Mouse (Mus musculus): Measurements from ENCODE around the gene Mif.
"Not testable (repeated sequence)": the region's sequence is repeated elsewhere in the genome, so short reads cannot be mapped to it uniquely, and the experiment has no call there.

The Mif gene

GRCm38 (mm10) chr10:75859786-75860470 is at the start of gene Mif:
TSS of gene Mif (minus strand) at chr10:75860240.
- DNase-seq = peak; percentile 87

DNA sequence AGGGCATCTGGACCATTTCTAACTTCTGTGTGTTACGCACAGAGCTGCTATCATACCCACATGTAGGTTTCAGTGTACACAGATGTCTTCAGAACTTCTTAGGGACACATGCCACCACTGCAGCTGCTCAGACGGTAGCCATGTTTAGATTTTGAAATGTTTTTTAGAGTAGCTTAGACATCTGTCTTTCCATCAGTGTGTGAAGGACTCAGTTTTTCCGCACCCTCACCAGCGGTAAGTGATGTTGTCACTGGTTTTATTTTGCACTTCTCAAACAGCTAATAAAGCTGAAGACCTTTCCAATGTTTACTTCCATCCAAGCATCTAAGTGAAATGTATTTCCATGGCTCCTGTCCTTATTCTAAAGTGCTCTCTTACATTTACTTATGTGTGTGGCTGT is 46.8 kb upstream of the Mif start:
- no peak for DNase-seq

GRCm38 (mm10) chr10:75904391-75904790 is 44.4 kb upstream of the Mif start:
- no peak for DNase-seq

DNA sequence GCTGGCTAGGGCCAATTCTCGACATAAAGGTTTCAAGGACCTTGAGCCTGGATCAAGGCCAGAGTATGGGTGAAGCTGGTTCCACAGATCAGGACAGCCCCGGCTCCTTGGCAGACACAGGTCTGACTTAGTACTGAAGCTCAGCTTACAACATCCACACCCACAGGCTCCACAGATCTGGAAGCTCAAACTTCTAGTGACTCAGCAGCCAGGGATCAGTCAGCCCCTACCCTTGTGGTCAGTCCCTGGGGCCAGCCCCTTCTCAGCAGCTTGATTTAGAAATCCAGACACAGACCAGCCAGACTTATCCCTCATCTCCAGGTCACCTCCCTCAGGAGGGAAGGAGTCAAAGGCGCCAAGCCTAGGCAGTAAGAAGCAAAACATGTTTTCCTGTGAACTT is 38.8 kb upstream of the Mif start:
- peak; percentile 24 for DNase-seq

- DNase-seq = no peak
Measured at GRCm38 (mm10) chr10:75898039-75898564, 38.1 kb upstream of the Mif start.

DNA sequence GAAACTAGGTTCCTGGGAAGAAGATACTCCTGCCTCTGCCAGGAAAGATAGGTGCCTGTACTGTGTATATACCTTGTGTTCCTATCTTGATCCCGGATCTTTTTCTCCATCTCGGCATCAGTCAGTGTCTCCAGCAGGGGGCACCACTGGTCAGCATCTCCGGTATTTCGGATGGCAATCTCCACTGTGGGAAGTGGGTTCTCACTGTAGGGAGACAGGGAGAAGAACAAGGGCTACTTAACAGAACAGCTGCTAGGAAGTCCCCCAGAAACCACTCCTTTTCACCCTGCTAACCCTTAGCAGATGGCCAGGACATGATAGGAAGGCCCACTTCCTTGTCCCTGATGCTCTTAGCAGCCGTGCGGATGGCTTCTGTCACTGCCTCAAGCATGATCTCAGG is 37.3 kb upstream of the Mif start:
- peak; percentile 68 for DNase-seq

- DNase-seq = peak; percentile 67
Measured at GRCm38 (mm10) chr10:75896208-75896607, 36.2 kb upstream of the Mif start.

DNA sequence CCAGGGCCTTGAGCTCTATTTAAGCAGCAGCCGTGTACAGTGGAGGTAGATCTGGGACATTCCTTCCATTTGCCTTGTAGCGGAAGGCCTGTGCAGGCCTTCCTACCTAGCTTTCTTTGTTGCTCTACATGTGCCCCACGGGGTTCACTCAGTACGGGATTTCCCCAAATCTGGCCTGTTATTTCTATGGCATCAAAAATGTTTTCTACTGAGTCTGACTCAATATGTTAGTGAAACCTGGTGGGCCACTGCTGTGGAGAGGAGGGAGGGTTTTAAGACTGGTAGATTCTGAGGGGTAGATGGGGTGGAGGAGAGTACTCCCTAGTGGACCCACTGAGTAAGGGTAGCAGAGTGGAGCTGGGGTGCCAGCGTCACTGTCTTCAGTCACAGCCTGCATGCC is 35.7 kb upstream of the Mif start:
- no peak for DNase-seq

DNA sequence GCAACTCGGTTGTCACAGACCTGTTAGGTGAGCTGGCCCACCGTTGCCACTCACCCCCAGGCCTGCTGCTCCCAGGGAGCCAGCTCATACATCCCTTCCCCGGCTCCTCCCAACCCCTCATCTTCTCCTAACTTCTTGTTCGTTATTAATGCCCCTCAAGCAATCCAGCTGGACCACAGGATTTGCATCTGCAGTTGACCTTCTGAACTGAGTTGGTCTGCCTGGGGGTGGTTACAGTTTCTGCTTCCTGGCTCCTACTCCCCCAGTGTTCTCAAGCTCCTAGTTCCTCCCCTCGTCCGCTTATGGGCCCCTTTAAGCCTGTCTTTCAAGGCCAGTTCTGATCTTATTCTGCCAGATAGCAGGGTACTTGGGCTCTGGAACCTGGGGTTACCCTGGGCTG is 34.6 kb upstream of the Mif start:
- DNase-seq = no peak

GRCm38 (mm10) chr10:75893089-75893750 is 33.2 kb upstream of the Mif start, which contains the start of gene Derl3:
TSS of gene Derl3 (plus strand) at chr10:75893413.
- DNase-seq = peak; percentile 98

DNA sequence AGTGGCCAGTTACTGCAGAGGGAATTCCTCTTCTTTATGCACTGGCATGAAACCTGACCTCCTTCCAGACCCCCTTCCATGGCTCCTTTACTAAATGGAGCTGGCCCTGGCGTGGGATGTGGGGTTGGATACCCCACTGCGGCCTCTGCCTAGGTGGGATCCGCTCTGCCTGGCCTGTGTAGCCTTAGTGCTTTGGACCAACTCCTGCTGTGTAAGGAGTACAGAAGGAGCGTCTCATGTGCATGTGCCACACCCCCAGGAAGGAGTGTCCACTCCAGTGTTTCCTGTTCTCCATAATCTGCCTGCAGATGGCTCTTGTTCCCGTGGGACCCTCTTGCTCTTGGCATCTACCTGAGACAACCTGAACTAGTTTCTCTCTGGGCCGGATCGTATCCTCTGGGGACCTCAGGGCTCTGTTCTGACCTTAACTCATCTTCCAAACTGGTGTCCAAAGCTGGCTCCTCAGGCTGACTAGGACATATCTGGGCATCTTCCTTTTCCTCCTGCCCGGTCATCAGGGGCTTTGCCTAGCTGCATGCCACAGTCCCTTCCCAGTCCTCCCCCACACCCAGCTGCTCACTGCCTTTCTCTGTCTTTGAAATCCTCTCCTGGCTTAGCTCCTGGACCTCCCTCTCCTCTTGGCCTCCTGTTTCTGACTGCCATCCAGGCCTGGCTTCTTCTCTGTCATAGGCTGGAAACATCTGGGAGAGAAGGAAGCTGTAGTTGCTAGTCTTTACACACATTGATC is 29.5 kb upstream of the Mif start:
- no peak for DNase-seq

DNA sequence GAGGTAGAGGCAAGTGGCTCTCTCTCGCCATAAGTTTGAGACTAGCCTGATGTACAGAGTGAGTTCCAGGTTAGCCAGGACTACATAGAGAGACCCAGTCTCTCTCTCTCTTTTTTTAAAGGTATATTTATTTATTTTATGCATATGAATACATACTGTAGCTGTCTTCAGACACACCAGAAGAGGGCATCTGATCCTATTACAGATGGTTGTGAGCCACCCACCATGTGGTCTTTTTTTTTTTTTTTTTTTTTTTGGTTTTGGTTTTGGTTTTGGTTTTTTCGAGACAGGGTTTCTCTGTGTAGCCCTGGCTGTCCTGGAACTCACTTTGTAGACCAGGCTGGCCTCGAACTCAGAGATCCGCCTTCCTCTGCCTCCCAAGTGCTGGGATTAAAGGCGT is 27.5 kb upstream of the Mif start:
- DNase-seq = not testable (repeated sequence)

- no peak for DNase-seq
Measured at GRCm38 (mm10) chr10:75884742-75885141, 24.7 kb upstream of the Mif start.

DNA sequence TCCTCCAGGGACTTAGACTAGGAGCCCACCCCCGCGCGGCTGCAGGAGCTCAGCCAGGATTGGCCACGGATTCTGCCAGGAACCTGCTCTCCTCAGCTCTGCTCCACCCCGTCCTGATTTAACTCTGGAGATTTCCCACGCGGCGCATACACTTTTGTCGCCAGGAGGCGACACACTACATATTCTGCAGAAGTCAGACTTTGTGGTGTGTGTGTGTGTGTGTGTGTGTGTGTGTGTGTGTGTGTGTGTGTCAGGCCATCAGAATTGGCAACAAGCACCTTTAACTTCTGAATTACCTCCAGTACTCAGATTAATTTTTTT is 23.2 kb upstream of the Mif start:
- DNase-seq = peak; percentile 88

DNA sequence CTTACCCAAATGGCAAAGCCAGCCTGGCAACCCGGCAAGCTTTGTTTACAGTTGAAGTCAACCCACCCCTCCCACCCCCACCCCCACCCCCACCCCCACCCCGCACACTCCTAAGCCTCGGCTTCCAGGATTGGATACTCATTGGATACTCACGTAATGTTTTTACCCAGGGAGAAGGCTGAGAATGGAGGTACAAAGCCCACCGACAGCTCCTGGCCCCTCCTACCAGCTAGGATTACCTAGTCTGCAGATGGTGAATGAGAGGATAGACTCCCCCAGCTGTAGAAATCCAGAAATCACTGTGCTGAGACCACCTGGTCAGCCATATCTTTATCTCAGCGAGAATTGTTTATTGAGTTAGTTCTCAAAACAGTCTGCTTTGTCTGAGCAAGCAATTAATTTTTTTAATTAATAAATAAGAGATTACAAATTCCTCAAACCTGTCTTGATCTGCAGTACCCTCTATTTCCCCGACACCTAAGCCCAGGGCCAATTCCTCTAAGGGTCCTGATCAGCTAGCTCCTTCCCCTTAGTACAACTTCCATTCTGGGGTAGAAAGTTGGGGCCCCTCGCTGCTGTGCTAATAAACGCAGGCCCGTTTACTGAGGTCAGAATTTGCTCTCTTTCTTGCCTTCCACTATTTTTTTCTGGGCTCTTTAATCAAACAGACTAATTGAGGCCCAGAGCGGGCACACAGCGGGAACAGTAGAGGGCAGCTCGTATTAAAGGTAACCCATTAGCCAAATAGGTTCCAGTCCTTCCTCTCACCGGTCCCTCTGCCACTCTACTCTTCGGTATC is 22.6 kb upstream of the Mif start:
- no peak for DNase-seq

GRCm38 (mm10) chr10:75881578-75882432 is 21.8 kb upstream of the Mif start:
- no peak for DNase-seq

GRCm38 (mm10) chr10:75880771-75881577 is 20.9 kb upstream of the Mif start:
- DNase-seq = no peak

GRCm38 (mm10) chr10:75880351-75880750 is 20.3 kb upstream of the Mif start:
- DNase-seq = no peak

DNA sequence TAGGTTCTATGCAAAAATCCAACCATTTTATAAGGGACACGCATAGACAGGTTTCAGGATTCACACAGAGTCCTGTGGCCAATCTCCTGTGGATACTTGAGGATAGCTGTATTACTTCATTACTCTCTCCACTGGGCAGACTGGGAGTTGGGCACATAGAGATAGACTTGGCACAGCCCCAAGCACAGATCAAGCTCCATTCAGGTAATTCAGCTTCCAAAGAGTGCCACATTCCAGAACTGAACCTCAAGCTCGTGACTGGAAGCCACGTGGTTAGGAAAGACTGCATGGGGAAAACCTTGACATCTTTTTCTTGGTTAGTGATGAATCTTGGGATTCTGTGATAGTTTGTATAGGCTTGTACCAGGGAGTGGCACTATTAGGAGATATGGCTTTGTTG is 18.8 kb upstream of the Mif start:
- DNase-seq = no peak

- DNase-seq = no peak
Measured at GRCm38 (mm10) chr10:75873543-75874170, 13.6 kb upstream of the Mif start.
